Mouse (Mus musculus) ES-Bruce4 (cell line): ENCODE measurements around the gene Mindy4.

Experiments used
- CTCF ChIP-seq: IDR thresholded peaks from one replicate; pipeline ENCODE4 v1.8.1; 2011; ENCODE audit warnings: low read depth, low read length
- EP300 ChIP-seq: IDR thresholded peaks from 2 replicates; pipeline ENCODE4 v1.6.1; 2011; ENCODE audit warnings: low read depth, low read length; ENCODE audit not compliant: insufficient read depth
- POLR2A ChIP-seq: IDR thresholded peaks from one replicate; pipeline ENCODE4 v1.8.1; 2011; ENCODE audit warnings: low read length; ENCODE audit not compliant: insufficient read depth

DNA sequence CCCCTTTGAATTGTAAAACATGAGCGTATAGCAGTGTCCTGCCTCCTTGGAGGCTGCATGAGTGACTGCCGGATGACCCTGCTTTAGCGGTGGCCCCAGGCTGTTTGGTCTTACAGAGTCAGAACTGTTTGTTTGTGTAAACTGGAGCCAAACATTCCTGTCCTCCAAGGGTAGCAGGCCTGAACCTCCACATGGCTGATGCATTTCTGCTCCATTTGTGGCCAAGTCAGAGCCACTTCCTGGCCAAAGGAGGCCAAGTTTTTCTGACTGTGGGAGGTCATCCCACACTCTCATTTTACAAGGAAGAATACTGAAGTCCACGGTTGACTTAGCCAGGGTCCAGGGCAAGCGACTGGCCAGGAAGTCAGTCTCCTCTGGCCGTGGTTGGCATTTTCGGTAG is 23.6 kb upstream of the Mindy4 start:
- TF ChIP-seq EP300 = no peak
- TF ChIP-seq CTCF = no peak
- TF ChIP-seq POLR2A = no peak
